Mouse (Mus musculus) megakaryocyte, embryonic 14.5 days (primary cell): Measurements from ENCODE around the gene Eef1a2. TPM values are rescaled to one million over a fixed set of nuclear protein-coding genes. Genes with fewer than 3 reads are reported as not detected.

Source experiments
- H3K27me3 ChIP-seq: replicated peaks from 2 replicates; pipeline ENCODE3; 2012; ENCODE audit warnings: inconsistent platforms
- H3K36me3 ChIP-seq: replicated peaks from 2 replicates; pipeline ENCODE3; 2012; ENCODE audit warnings: low read length, inconsistent platforms, mixed read lengths
- H3K4me1 ChIP-seq: 2 replicates; pipeline ENCODE4 v1.6.1; 2012; ENCODE audit warnings: inconsistent platforms
- H3K4me3 ChIP-seq: replicated peaks from 2 replicates; pipeline ENCODE3; 2012; ENCODE audit warnings: moderate library complexity, mild to moderate bottlenecking, inconsistent platforms
- H3K9me3 ChIP-seq: 2 replicates; pipeline ENCODE4 v1.6.1; 2012; ENCODE audit warnings: inconsistent platforms
- FLI1 ChIP-seq: IDR thresholded peaks from 2 replicates; pipeline ENCODE4 v1.6.1; 2012; ENCODE audit warnings: low read length, inconsistent platforms, mixed read lengths
- GATA1 ChIP-seq: IDR thresholded peaks from 3 replicates; pipeline ENCODE4 v1.6.1; 2012; ENCODE audit warnings: mixed read lengths, low read length, inconsistent platforms, borderline replicate concordance
- polyA plus RNA-seq: library from polyadenylated mRNA; stranded (reverse); fragments of >175 nt; gene quantifications from 2 replicates; pipeline ENCODE4 v1.2.3, GENCODE M21; 2012; ENCODE audit warnings: low replicate concordance; ENCODE audit not compliant: insufficient read depth

The Eef1a2 gene
- polyA plus RNA-seq, 1 experiment: not detected

GRCm38 (mm10) chr2:181159771-181160170 lies 3.0 kb upstream of the Eef1a2 start:
- peaks cover 68% of the 10 kb centered on the region for H3K27me3 ChIP-seq

GRCm38 (mm10) chr2:181159091-181159514 lies 2.3 kb upstream of the Eef1a2 start:
- peaks cover 73% of the 10 kb centered on the region for H3K27me3 ChIP-seq

More at GRCm38 (mm10) chr2:181159771-181160170, 3.0 kb upstream of the Eef1a2 start:
- peaks cover 29% of the 10 kb centered on the region for H3K4me1 ChIP-seq
- no peaks in the 10 kb centered on the region for H3K36me3 ChIP-seq
- TF ChIP-seq GATA1 (no peak), FLI1 (no peak)
- H3K9me3 ChIP-seq: peaks cover 5% of the 10 kb centered on the region; the same call in 1 of the 2 replicates
- H3K4me3 ChIP-seq: no peak overlapping the region

GRCm38 (mm10) chr2:181158471-181158870 lies 1.7 kb upstream of the Eef1a2 start:
- TF ChIP-seq GATA1 (no peak), FLI1 (no peak)
- no peak overlapping the region for H3K4me3 ChIP-seq
- H3K27me3 ChIP-seq: peaks cover 76% of the 10 kb centered on the region

More at GRCm38 (mm10) chr2:181159091-181159514, 2.3 kb upstream of the Eef1a2 start:
- no peaks in the 10 kb centered on the region for H3K36me3 ChIP-seq
- no peak overlapping the region for H3K4me3 ChIP-seq
- peaks cover 5% of the 10 kb centered on the region; the same call in 1 of the 2 replicates for H3K9me3 ChIP-seq
- TF ChIP-seq FLI1: no peak
- TF ChIP-seq GATA1: no peak
- peaks cover 29% of the 10 kb centered on the region for H3K4me1 ChIP-seq

GRCm38 (mm10) chr2:181157716-181158302 lies 995 bp upstream of the Eef1a2 start:
- no peak overlapping the region for H3K4me3 ChIP-seq
- TF ChIP-seq GATA1 (no peak), FLI1 (no peak)
- H3K4me1 ChIP-seq: peaks cover 29% of the 10 kb centered on the region
- H3K27me3 ChIP-seq: peaks cover 79% of the 10 kb centered on the region
- no peaks in the 10 kb centered on the region for H3K36me3 ChIP-seq
- H3K9me3 ChIP-seq: no peaks in the 10 kb centered on the region

More at GRCm38 (mm10) chr2:181158471-181158870, 1.7 kb upstream of the Eef1a2 start:
- H3K36me3 ChIP-seq: no peaks in the 10 kb centered on the region
- peaks cover 29% of the 10 kb centered on the region for H3K4me1 ChIP-seq
- peaks cover 2% of the 10 kb centered on the region; the same call in 1 of the 2 replicates for H3K9me3 ChIP-seq

GRCm38 (mm10) chr2:181157180-181157579 lies 366 bp upstream of the Eef1a2 start:
- Histone ChIP-seq H3K27me3 (peaks cover 81% of the 10 kb centered on the region), H3K4me3 (no peak overlapping the region), H3K9me3 (no peaks in the 10 kb centered on the region), H3K4me1 (peaks cover 29% of the 10 kb centered on the region), H3K36me3 (no peaks in the 10 kb centered on the region)
- TF ChIP-seq GATA1 (no peak), FLI1 (no peak)

- Histone ChIP-seq H3K27me3 (peaks cover 87% of the 10 kb centered on the region), H3K4me3 (no peak overlapping the region), H3K4me1 (peaks cover 29% of the 10 kb centered on the region), H3K36me3 (no peaks in the 10 kb centered on the region), H3K9me3 (no peaks in the 10 kb centered on the region)
- TF ChIP-seq GATA1 (no peak), FLI1 (no peak)
Observed at GRCm38 (mm10) chr2:181155801-181156200, 1.0 kb downstream of the Eef1a2 start.

GRCm38 (mm10) chr2:181154831-181155415 lies 1.9 kb downstream of the Eef1a2 start:
- H3K36me3 ChIP-seq: no peaks in the 10 kb centered on the region
- no peaks in the 10 kb centered on the region for H3K9me3 ChIP-seq
- H3K4me1 ChIP-seq: peaks cover 29% of the 10 kb centered on the region
- H3K4me3 ChIP-seq: no peak overlapping the region
- TF ChIP-seq FLI1 (no peak), GATA1 (no peak)
- H3K27me3 ChIP-seq: peaks cover 93% of the 10 kb centered on the region

- H3K36me3 ChIP-seq: no peaks in the 10 kb centered on the region
- H3K27me3 ChIP-seq: peaks cover 93% of the 10 kb centered on the region
- no peak overlapping the region for H3K4me3 ChIP-seq
- TF ChIP-seq FLI1 (no peak), GATA1 (no peak)
- no peaks in the 10 kb centered on the region for H3K9me3 ChIP-seq
- peaks cover 23% of the 10 kb centered on the region for H3K4me1 ChIP-seq
Observed at GRCm38 (mm10) chr2:181154361-181154760, 2.5 kb downstream of the Eef1a2 start.

- Histone ChIP-seq H3K4me3 (no peak overlapping the region), H3K9me3 (no peaks in the 10 kb centered on the region), H3K4me1 (peaks cover 18% of the 10 kb centered on the region), H3K36me3 (no peaks in the 10 kb centered on the region), H3K27me3 (peaks cover 92% of the 10 kb centered on the region)
- no peak for TF ChIP-seq GATA1
- no peak for TF ChIP-seq FLI1
Observed at GRCm38 (mm10) chr2:181153837-181154236, 3.0 kb downstream of the Eef1a2 start.

- Histone ChIP-seq H3K27me3 (peaks cover 92% of the 10 kb centered on the region), H3K9me3 (no peaks in the 10 kb centered on the region), H3K4me3 (no peak overlapping the region), H3K36me3 (no peaks in the 10 kb centered on the region), H3K4me1 (peaks cover 17% of the 10 kb centered on the region)
- no peak for TF ChIP-seq FLI1
- TF ChIP-seq GATA1: no peak
Observed at GRCm38 (mm10) chr2:181153131-181153530, 3.7 kb downstream of the Eef1a2 start.
